Mouse (Mus musculus): ENCODE results near the gene Gla. TPM values are rescaled to one million over a fixed set of nuclear protein-coding genes. Genes with fewer than 3 reads are reported as not detected.

Gene Gla
- total RNA-seq, 2 experiments from 2014 or later: 2.2 to 2.4 TPM

- intact Hi-C loops (cut with DNase I): loop anchor here (5.0 to 10.0 kb wide), 2 partner anchors 322 to 405 kb away; partner anchors contain the start of gene Zmat1
- DNase-seq: no peak
Measured at GRCm38 (mm10) chrX:134599922-134600565, 881 bp downstream of the Gla start.

GRCm38 (mm10) chrX:134589836-134590235 is 11.1 kb downstream of the Gla start:
- no peak for DNase-seq
- intact Hi-C loops (cut with DNase I): no loop called here

DNA sequence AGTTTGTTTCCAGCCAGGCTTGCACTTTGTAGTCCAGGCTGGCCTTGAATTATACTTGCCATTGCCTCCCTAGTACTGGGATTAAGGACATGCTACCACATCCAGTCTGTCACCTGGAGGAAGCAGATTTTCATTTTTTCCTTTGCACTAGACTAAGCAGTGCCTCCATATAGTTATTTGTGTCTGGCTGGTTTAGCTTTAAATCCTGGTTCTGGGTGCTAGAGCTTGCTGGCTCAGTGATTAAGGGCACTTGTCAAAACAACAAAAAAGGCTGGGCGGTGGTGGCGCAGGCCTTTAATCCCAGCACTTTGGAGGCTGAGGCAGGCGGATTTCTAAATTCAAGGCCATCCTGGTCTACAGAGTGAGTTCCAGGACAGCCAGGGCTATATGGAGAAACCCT is 11.9 kb downstream of the Gla start:
- intact Hi-C loops (cut with DNase I): no loop called here
- no peak for DNase-seq

- DNase-seq: no peak
- intact Hi-C loops (cut with DNase I): no loop called here
Measured at GRCm38 (mm10) chrX:134588261-134588660, 12.7 kb downstream of the Gla start.

GRCm38 (mm10) chrX:134586447-134586846 is 14.5 kb downstream of the Gla start:
- intact Hi-C loops (cut with DNase I): no loop called here

DNA sequence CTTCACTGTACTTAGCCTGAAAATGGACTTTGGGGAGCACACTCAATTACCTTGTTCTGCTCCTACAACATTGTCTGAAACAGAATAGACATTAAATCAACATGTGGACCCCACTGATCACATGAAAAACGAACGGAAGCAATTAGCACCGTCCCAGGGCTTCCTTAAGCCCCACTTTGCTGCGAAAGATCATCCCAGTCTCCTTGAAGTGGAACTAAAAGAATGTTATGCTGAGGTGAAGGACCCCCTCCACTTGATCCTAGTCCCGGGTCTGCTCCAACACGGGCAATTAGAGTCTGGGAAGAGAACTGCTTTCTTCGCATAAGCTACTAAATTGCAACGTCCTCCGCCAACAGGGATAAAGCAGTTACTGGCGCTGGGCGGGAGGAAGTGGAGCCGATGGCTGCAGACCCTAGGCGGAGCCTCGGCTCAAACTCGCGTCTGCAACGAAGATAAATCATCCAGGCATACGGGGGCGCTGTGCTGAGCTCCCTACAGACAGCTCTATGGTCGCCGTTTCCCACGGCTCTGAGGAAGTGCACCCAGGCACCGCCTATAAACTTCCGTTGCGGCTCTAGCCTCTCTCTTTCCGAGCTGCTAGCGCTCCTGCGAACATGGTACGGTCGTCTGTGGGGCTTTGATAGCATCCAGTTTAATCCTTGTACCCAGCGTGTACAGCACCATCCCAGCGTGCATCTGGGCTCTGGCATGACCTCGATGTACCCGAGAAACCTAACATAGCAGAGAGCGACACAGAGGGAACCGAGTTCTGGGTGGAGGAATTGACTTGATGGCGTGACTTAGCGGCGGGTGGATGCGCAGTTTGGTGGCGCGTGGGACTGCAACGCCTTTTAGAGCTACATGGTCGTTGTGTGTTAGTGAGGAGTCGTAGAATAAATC is 15.6 kb downstream of the Gla start, which contains the start of gene Rpl36a:
Rpl36a (plus strand) TSS at position 552 of the 900 bp plus-strand sequence.
- DNase-seq: peak; percentile 93
- intact Hi-C loops (cut with DNase I): no loop called here

More at GRCm38 (mm10) chrX:134586447-134586846, 14.5 kb downstream of the Gla start:
- no peak for DNase-seq

GRCm38 (mm10) chrX:134582888-134583669 is 17.8 kb downstream of the Gla start, which contains the start of gene Btk:
Btk (minus strand) TSS chrX:134583570.
- no peak for DNase-seq
- intact Hi-C loops (cut with DNase I): loop anchor here (5.0 kb wide), 1 partner anchor 41 kb away; the partner anchor contains the start of gene Timm8a1

GRCm38 (mm10) chrX:134582270-134582669 is 18.7 kb downstream of the Gla start:
- intact Hi-C loops (cut with DNase I): loop anchor here (5.0 kb wide), 1 partner anchor 40 kb away; the partner anchor contains the start of gene Timm8a1

GRCm38 (mm10) chrX:134580528-134581305 is 20.2 kb downstream of the Gla start:
- intact Hi-C loops (cut with DNase I): loop anchor here (5.0 kb wide), 1 partner anchor 38 kb away; the partner anchor contains the start of gene Timm8a1
- DNase-seq: no peak

More at GRCm38 (mm10) chrX:134582270-134582669, 18.7 kb downstream of the Gla start:
- no peak for DNase-seq

DNA sequence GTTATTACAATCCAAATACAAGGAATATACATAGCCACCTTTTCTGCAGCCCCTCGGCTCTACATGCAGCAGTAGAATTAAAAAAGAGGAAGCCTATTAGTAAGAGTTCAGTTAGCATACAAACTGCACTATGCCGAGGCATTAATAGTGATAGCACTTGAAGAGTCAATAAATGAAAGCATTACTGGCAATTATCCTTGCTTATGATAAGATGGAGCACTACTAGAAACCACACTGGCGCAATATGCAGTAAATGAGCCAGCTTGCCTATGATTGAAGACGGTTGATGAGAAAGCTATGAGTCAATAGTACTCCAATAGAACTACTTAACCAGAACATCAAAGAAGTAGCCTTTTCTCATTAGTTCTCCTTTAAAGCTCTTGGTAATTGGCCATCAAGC is 23.0 kb downstream of the Gla start:
- no peak for DNase-seq
- intact Hi-C loops (cut with DNase I): no loop called here

DNA sequence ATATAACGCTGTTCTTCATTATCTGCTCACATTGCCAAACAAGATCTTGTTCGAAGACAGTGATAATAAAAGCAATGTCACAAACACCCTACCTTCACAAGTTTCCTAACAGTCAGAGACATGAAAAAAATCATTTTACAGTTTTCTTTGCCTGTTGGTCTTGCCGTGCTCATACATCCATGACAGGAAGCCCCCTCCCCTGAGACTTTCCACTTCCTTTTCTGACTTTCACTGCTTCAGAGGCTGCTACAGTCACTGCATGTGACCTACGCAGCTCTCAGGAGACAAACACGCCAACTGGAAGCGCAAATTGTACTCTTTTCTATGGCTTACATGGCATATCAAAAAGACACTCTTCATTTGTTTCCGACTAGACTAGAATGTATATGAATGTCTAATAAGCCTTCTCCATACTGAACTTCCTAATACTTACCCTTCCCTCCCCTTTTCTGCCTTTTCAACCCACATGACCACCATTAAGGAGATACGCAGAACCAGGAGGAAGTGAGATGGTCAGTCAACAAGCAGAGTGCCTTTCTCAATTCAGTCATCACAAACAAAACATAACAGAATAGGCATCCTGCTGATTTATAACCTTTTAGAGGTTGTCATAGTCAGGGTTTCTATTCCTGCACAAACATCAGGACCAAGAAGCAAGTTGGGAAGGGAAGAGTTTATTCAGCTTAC is 34.2 kb downstream of the Gla start:
- intact Hi-C loops (cut with DNase I): no loop called here
- no peak for DNase-seq

DNA sequence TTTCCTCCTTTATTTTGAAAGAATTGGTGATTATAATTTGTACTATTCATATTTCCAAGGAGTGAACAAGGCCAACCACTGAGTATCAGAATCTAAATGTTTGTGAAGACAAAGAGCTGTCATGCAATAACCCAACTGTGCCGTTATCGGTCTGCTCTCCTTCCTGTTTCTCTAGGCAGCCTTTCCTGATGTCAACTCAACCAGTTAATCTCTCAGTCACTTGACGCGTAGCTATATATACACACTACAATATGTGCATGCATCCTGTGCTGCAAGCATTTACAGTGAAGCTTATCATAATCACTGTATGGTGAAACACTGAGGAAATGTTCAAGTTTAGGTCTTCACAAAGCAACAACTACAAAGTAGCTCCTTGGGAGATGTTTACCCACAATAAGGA is 36.6 kb downstream of the Gla start:
- no peak for DNase-seq
- intact Hi-C loops (cut with DNase I): no loop called here

- no peak for DNase-seq
- intact Hi-C loops (cut with DNase I): no loop called here
Measured at GRCm38 (mm10) chrX:134554425-134554824, 46.5 kb downstream of the Gla start.

DNA sequence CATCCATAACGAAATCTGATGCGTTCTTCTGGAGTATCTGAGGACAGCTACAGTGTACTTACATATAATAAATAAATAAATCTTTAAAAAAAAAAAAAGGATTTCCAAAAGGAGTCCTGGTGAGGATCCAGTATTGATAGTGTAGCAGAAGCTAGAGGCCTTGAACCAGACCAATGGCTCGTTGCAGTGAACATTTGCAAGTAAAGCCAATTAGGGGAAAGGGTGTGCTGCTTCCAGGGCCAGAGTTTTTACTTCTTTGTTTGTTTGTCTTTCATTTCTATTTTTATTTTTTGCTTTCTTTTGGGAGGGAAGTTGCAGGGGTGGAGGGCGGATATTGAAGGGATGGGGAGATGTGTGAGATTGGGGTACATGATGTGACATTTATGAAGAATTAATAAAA is 47.6 kb downstream of the Gla start:
- intact Hi-C loops (cut with DNase I): no loop called here
- DNase-seq: no peak

GRCm38 (mm10) chrX:134550903-134551302 is 50.0 kb downstream of the Gla start:
- intact Hi-C loops (cut with DNase I): no loop called here

GRCm38 (mm10) chrX:134547330-134547729 is 53.6 kb downstream of the Gla start:
- intact Hi-C loops (cut with DNase I): no loop called here
- no peak for DNase-seq

More at GRCm38 (mm10) chrX:134550903-134551302, 50.0 kb downstream of the Gla start:
- DNase-seq: peak; percentile 33 to 54

DNA sequence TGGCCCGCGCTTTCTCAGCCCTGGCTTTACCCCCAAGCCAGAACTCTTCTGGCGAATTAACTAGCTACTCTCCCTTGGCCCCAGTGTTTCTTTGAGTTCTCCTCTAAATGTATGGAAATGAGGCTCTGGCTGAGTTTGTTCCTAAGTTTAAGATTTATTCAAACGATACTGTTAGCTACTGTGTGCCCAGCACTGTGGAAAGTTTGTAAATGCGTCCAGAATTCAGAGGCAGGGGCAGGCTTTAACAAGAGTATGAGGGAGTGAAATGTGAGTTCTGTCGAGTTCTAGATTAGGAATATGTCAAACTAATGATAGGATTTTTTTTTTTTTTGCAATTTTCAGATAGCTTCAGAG is 59.0 kb downstream of the Gla start:
- intact Hi-C loops (cut with DNase I): loop anchor here (5.0 kb wide), 1 partner anchor 40 kb away; the partner anchor contains the start of gene Btk
- DNase-seq: no peak

- intact Hi-C loops (cut with DNase I): loop anchor here (5.0 kb wide), 1 partner anchor 41 kb away; the partner anchor contains the start of gene Btk
- DNase-seq: peak; percentile 71 to 74
Measured at GRCm38 (mm10) chrX:134541145-134541954, 59.6 kb downstream of the Gla start, which contains the start of gene Timm8a1. Timm8a1 (minus strand) TSS chrX:134541865.

All from heart, postnatal 10 days (tissue).